Mouse (Mus musculus) heart, adult 8-10 months (tissue): Measurements from ENCODE around the gene Ajuba. TPM values are rescaled to one million over a fixed set of nuclear protein-coding genes. Genes with fewer than 3 reads are reported as not detected.
A peak's percentile ranks its signal among the peaks of the same experiment; 100 is the strongest.

Experiments
- DNase-seq: peaks from one replicate; pipeline ENCODE4 v3.0.0; 2022; ENCODE audit warnings: low spot score
- microRNA-seq: library from miRNA; unstranded; fragments of <30 nt; microRNA quantifications from one replicate; pipeline ENCODE4 v1.2.0, GENCODE M21; 2022
- total RNA-seq, 4 experiments: library from RNA; stranded (reverse); gene quantifications; 2 replicates each; pipeline ENCODE4 v1.2.4; 2022

Gene Ajuba
- total RNA-seq, 4 experiments from 2014 or later: 4.6 to 5.2 (median 4.7) TPM

- DNase-seq: no peak
These were observed 32.7 kb downstream of the Ajuba start for GRCm38 (mm10) chr14:54544703-54545102.

GRCm38 (mm10) chr14:54540771-54541170 lies 36.6 kb downstream of the Ajuba start:
- no peak for DNase-seq

GRCm38 (mm10) chr14:54538580-54538979 lies 38.8 kb downstream of the Ajuba start:
- DNase-seq: no peak

GRCm38 (mm10) chr14:54528446-54529111 lies 48.8 kb downstream of the Ajuba start:
- peak; percentile 80 for DNase-seq

- no peak for DNase-seq
These were observed 49.4 kb downstream of the Ajuba start for GRCm38 (mm10) chr14:54528007-54528393.

GRCm38 (mm10) chr14:54527227-54528006 lies 49.9 kb downstream of the Ajuba start:
- no peak for DNase-seq

GRCm38 (mm10) chr14:54523600-54523999 lies 53.8 kb downstream of the Ajuba start:
- DNase-seq: no peak

Small RNA genes lying within 50 kb of the gene (microRNA-seq; reads per million reads assigned to microRNA genes)
- not detected for gene Mir686

Other genes starting within 250 kb of the Ajuba start
- gene Oxa1l, start 216.7 kb downstream of the Ajuba start, total RNA-seq: 10 to 100 TPM; 84.0 to 95.7 (median 84.7) TPM
- gene Slc7a7, start 159.8 kb downstream of the Ajuba start, total RNA-seq: 1 to 10 TPM; 3.8 to 6.4 (median 5.1) TPM
- gene Mrpl52, start 150.6 kb downstream of the Ajuba start, total RNA-seq: 100 to 1,000 TPM; 118 to 126 (median 121) TPM
- 10 to 100 TPM in 2 of 4 experiments, 1 to 10 TPM in 2; 7.4 to 12.1 (median 9.2) TPM for gene Mmp14, start 145.9 kb downstream of the Ajuba start, total RNA-seq
- 10 to 100 TPM; 45.5 to 62.2 (median 50.7) TPM for gene Lrp10, start 113.4 kb downstream of the Ajuba start, total RNA-seq
- gene Rem2, start 101.5 kb downstream of the Ajuba start, total RNA-seq: not detected
- gene Prmt5, start 60.0 kb downstream of the Ajuba start, total RNA-seq: 10 to 100 TPM; 29.8 to 34.0 (median 32.1) TPM
- 1 to 10 TPM; 3.5 to 6.1 (median 4.1) TPM for gene Haus4, start 22.9 kb downstream of the Ajuba start, total RNA-seq
- 1 to 10 TPM; 2.7 to 5.8 (median 4.7) TPM for gene 4931414P19Rik, start 28.4 kb upstream of the Ajuba start, total RNA-seq
- 100 to 1,000 TPM; 177 to 185 (median 182) TPM for gene Psmb5, start 40.5 kb upstream of the Ajuba start, total RNA-seq
- gene Psmb11, start 43.9 kb upstream of the Ajuba start, total RNA-seq: not detected
- gene Gm17606, start 63.4 kb upstream of the Ajuba start, total RNA-seq: not detected
- gene Cdh24, start 63.8 kb upstream of the Ajuba start, total RNA-seq: under 1 TPM; 0.08 to 0.57 (median 0.12) TPM
- 10 to 100 TPM; 12.9 to 15.3 (median 13.3) TPM for gene 1700123O20Rik, start 108.7 kb upstream of the Ajuba start, total RNA-seq
- 10 to 100 TPM; 63.8 to 81.1 (median 74.3) TPM for gene Acin1, start 109.4 kb upstream of the Ajuba start, total RNA-seq
- not detected for gene Gm29776, start 121.3 kb upstream of the Ajuba start, total RNA-seq
- gene Cebpe, start 134.6 kb upstream of the Ajuba start, total RNA-seq: not detected
- gene Slc7a8, start 204.4 kb upstream of the Ajuba start, total RNA-seq: 1 to 10 TPM; 1.5 to 2.3 (median 2.0) TPM
- under 1 TPM in 3 of 4 experiments, not detected in 1; 0.25 to 0.49 (median 0.38) TPM for gene Rnf212b, start 236.6 kb upstream of the Ajuba start, total RNA-seq